Mouse (Mus musculus): ENCODE measurements around the gene Chrna3. TPM values are rescaled to one million over a fixed set of nuclear protein-coding genes. Genes with fewer than 3 reads are reported as not detected.

Chrna3 gene
- polyA plus RNA-seq (2015; fragmentation: Nextera tagmentation; extraction: Ambion mirVana) = not detected in 2 replicates

DNA sequence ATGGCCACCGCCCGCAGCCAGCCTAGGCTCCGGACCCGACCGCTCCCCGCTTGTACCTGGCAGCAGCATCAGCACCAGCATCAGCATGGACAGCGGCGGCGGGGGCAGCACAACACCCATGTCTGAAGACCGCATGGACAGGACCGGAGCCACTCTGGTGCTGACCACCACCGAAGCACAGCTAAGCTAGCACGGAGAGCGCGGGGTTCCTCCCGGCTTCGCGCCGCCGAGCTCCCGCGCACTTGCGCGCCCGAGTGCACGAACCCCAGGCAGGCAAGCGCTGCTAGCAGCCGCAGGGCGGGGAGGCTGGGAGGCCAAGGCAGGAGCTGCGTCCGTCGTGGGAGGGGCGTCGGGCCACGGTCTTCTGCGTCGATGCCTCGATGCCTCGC lies at the start of gene Chrna3:
Chrna3 (minus strand) TSS at position 288 of the 389 bp plus-strand sequence.
- ATAC-seq = no peak
- no peak for DNase-seq
- 3% methylated on average over 39 of the region's 39 CpGs for WGBS (ENCODE audit: insufficient replicate concordance)
- Histone ChIP-seq H3K9ac (replicated peaks) (no peak within 1 kb of the TSS), H3K4me2 (ENCODE audit: low read depth, low read length) (no peak within 1 kb of the TSS), H3K4me1 (ENCODE audit: insufficient read depth) (0 out of 2 replicates have a peak, but pooled peaks cover 2% of the 10 kb centered on the region), H3K27ac (ENCODE audit: low read depth) (no peak within 1 kb of the TSS), H3K36me3 (replicated peaks; ENCODE audit: insufficient read depth, low read length) (no peaks in the 10 kb centered on the region), H3K27me3 (ENCODE audit: insufficient read depth, low read length) (peaks cover 33% of the 10 kb centered on the region), H3K9me3 (ENCODE audit: low read length) (no peaks in the 10 kb centered on the region), H3K4me3 (ENCODE audit: low read depth, low read length) (no peak within 1 kb of the TSS)
- TF ChIP-seq EP300 (IDR thresholded peaks at IDR 0.05; ENCODE audit: low read depth) = no peak
- TF ChIP-seq CTCF (IDR thresholded peaks at IDR 0.05; ENCODE audit: low read depth) = no peak

DNA sequence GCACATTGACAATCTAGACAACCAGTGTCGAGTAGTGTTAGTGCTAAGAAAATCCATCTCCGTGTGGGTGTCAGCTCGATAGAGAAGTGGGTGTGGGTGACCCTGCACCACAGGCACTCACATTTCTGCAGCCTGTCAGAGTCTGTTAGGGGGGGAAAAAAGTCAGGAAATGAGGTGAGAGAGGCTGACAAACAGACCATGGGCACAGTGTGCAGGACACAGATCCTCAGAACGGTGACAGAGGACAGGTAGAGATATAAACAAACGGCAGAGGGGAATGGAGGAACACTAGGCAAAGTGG lies 41.6 kb upstream of the Chrna3 start:
- 29% methylated on average over 5 of the region's 5 CpGs for WGBS (ENCODE audit: insufficient replicate concordance)
- no peaks in the 10 kb centered on the region for H3K36me3 ChIP-seq (replicated peaks; ENCODE audit: insufficient read depth, low read length)
- no peak for DNase-seq
- H3K27me3 ChIP-seq (ENCODE audit: insufficient read depth, low read length) = no peaks in the 10 kb centered on the region
- no peak overlapping the region for H3K9ac ChIP-seq (replicated peaks)
- no peak overlapping the region for H3K4me3 ChIP-seq (ENCODE audit: low read depth, low read length)
- no peak overlapping the region for H3K27ac ChIP-seq (ENCODE audit: low read depth)
- no peak overlapping the region for H3K4me2 ChIP-seq (ENCODE audit: low read depth, low read length)
- no peaks in the 10 kb centered on the region for H3K4me1 ChIP-seq (ENCODE audit: insufficient read depth)
- ATAC-seq = no peak
- TF ChIP-seq EP300 (IDR thresholded peaks at IDR 0.05; ENCODE audit: low read depth) (no peak), CTCF (IDR thresholded peaks at IDR 0.05; ENCODE audit: low read depth) (no peak)
- no peaks in the 10 kb centered on the region for H3K9me3 ChIP-seq (ENCODE audit: low read length)

DNA sequence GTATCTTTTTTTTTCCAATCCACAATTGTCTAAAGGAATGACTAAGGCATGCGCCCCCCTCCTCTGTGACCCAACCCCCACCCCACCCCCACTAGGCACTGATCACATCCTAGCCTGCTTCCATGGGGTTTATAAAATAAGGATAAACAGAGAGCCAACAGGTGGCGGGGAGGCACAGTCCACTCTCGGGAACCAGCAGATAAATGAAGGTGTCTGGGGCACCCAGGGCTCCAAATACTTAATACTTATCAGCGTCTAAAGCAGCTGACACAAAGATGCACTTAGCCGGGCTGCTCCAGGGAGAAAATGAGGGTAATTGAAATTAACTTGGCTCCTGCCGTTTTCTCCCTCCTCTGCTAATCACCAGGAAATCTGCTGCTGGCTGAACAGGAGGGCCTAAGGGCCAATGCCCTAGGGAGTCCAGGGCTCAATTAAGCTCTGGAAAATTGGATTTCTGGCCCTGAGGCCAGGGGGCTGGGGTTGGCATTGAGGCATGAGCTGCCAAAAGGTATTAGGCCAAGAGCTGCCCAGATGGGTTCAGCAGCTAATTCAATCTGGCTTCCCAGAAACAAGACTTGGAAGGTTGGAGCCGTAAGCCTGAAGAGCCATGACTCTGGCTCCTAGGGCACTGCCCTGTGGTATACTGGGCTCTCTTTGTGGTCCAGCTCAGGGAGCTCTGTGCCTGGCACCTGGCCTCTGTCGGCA lies 41.0 kb upstream of the Chrna3 start:
- TF ChIP-seq CTCF (IDR thresholded peaks at IDR 0.05; ENCODE audit: low read depth) = no peak
- 63% methylated on average over 8 of the region's 8 CpGs for WGBS (ENCODE audit: insufficient replicate concordance)
- no peaks in the 10 kb centered on the region for H3K9me3 ChIP-seq (ENCODE audit: low read length)
- no peaks in the 10 kb centered on the region for H3K36me3 ChIP-seq (replicated peaks; ENCODE audit: insufficient read depth, low read length)
- DNase-seq (no peak), ATAC-seq (no peak)
- no peak overlapping the region for H3K27ac ChIP-seq (ENCODE audit: low read depth)
- H3K27me3 ChIP-seq (ENCODE audit: insufficient read depth, low read length) = no peaks in the 10 kb centered on the region
- H3K4me3 ChIP-seq (ENCODE audit: low read depth, low read length) = no peak overlapping the region
- H3K4me2 ChIP-seq (ENCODE audit: low read depth, low read length) = no peak overlapping the region
- H3K4me1 ChIP-seq (ENCODE audit: insufficient read depth) = no peaks in the 10 kb centered on the region
- no peak overlapping the region for H3K9ac ChIP-seq (replicated peaks)

DNA sequence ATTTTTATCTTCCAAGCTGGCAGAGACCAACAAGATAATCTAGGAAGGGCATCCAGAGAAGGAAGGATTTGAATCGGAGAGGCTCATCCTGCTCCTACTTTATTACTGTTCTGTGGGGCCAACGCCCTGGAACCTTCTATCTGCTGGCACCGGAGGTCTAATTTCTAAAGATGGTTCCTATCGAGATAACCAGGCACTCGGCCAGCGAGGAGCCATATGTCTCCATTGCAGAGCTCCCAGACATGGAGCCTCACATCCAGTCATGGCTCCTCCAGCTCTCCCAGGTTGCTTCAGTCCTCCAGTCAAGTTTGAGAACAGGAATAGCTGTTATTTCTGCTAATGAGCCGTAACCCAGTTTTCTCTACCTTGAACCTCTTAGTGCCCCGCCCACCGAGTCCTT lies 38.9 kb upstream of the Chrna3 start:
- no peak overlapping the region for H3K4me3 ChIP-seq (ENCODE audit: low read depth, low read length)
- H3K4me1 ChIP-seq (ENCODE audit: insufficient read depth) = no peaks in the 10 kb centered on the region
- no peak for TF ChIP-seq EP300 (IDR thresholded peaks at IDR 0.05; ENCODE audit: low read depth)
- no peak for TF ChIP-seq CTCF (IDR thresholded peaks at IDR 0.05; ENCODE audit: low read depth)
- no peak overlapping the region for H3K27ac ChIP-seq (ENCODE audit: low read depth)
- no peak overlapping the region for H3K4me2 ChIP-seq (ENCODE audit: low read depth, low read length)
- no peaks in the 10 kb centered on the region for H3K27me3 ChIP-seq (ENCODE audit: insufficient read depth, low read length)
- H3K9me3 ChIP-seq (ENCODE audit: low read length) = no peaks in the 10 kb centered on the region
- no peak for DNase-seq
- WGBS (ENCODE audit: insufficient replicate concordance) = 74% methylated on average over 9 of the region's 9 CpGs
- H3K9ac ChIP-seq (replicated peaks) = no peak overlapping the region
- H3K36me3 ChIP-seq (replicated peaks; ENCODE audit: insufficient read depth, low read length) = no peaks in the 10 kb centered on the region
- ATAC-seq = no peak

DNA sequence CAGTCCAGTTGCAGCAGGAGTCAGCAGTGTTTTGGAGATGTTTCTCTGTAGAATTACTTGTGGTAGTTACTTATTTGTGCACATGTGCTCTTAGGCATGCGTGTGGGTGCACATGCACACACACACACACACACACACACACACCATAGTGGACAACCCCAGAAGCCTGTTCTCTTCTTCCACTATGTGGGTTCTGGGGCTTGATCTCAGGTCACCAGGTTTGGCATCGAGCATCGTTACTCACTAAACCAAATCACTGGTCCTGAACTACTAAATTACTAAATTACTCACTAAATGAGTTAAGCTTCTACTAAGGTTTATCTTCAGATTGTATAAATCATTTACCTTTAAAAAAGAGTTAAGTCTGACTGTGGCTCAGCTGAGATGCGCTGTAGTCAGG lies 31.7 kb upstream of the Chrna3 start:
- no peak overlapping the region for H3K4me3 ChIP-seq (ENCODE audit: low read depth, low read length)
- TF ChIP-seq CTCF (IDR thresholded peaks at IDR 0.05; ENCODE audit: low read depth) (no peak), EP300 (IDR thresholded peaks at IDR 0.05; ENCODE audit: low read depth) (no peak)
- WGBS (ENCODE audit: insufficient replicate concordance) = 85% methylated on average over 4 of the region's 4 CpGs
- H3K4me2 ChIP-seq (ENCODE audit: low read depth, low read length) = no peak overlapping the region
- ATAC-seq (no peak), DNase-seq (no peak)
- no peak overlapping the region for H3K27ac ChIP-seq (ENCODE audit: low read depth)
- no peaks in the 10 kb centered on the region for H3K36me3 ChIP-seq (replicated peaks; ENCODE audit: insufficient read depth, low read length)
- H3K9ac ChIP-seq (replicated peaks) = no peak overlapping the region
- H3K9me3 ChIP-seq (ENCODE audit: low read length) = no peaks in the 10 kb centered on the region
- H3K27me3 ChIP-seq (ENCODE audit: insufficient read depth, low read length) = no peaks in the 10 kb centered on the region
- H3K4me1 ChIP-seq (ENCODE audit: insufficient read depth) = no peaks in the 10 kb centered on the region

DNA sequence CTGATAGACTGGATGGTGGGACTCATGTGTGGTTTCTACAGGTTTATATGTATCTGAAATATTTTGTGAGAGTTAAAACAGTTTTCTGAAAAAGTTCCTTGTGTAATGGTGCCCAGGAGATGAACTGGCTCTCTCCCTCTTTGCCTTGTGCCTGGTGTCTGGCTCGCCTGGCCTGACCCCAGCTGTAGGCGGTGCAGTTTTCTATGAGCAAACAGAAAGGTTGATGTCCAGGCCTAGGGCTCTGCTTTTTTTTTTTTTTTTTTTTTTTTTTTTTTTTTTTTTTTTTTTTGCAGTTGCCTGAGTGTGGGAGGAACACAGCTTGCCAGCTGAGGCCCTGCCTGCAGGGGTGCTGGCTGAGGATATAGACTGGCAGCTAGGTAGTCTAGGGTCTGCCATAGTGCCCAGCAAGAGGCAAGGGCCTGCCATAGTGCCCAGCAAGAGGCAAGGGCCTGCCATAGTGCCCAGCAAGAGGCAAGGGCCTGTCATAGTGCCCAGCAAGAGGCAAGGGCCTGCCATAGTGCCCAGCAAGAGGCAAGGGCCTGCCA lies 29.1 kb upstream of the Chrna3 start:
- Histone ChIP-seq H3K36me3 (replicated peaks; ENCODE audit: insufficient read depth, low read length) (no peaks in the 10 kb centered on the region), H3K4me1 (ENCODE audit: insufficient read depth) (no peaks in the 10 kb centered on the region), H3K27me3 (ENCODE audit: insufficient read depth, low read length) (no peaks in the 10 kb centered on the region), H3K9me3 (ENCODE audit: low read length) (no peaks in the 10 kb centered on the region), H3K9ac (replicated peaks) (no peak overlapping the region), H3K4me2 (ENCODE audit: low read depth, low read length) (no peak overlapping the region), H3K27ac (ENCODE audit: low read depth) (no peak overlapping the region), H3K4me3 (ENCODE audit: low read depth, low read length) (no peak overlapping the region)
- TF ChIP-seq CTCF (IDR thresholded peaks at IDR 0.05; ENCODE audit: low read depth) (no peak), EP300 (IDR thresholded peaks at IDR 0.05; ENCODE audit: low read depth) (no peak)
- DNase-seq (peak; percentile 25), ATAC-seq (peak; percentile 29; the same call in 1 of the 2 replicates)
- WGBS (ENCODE audit: insufficient replicate concordance) = 63% methylated on average over 2 of the region's 2 CpGs

Data from liver, postnatal 0 days (tissue).